Mouse (Mus musculus): ENCODE results near the gene Arhgap22.

GRCm38 (mm10) chr14:33402331-33402730, 188.5 kb downstream of the Arhgap22 start:
- TF ChIP-seq POLR2A (IDR thresholded peaks at IDR 0.05; ENCODE audit: borderline replicate concordance, extremely low read depth, low read depth, low read length), result no peak
- TF ChIP-seq CTCF (IDR thresholded peaks at IDR 0.05; ENCODE audit: insufficient read depth, low read length), result no peak

All from lung, adult 2 months (tissue).